14 mouse cellular contexts compared by ENCODE assay signal in genomic region chr5:137525511-137525910, GRCm38 (mm10). TPM values are rescaled to one million over a fixed set of nuclear protein-coding genes. Genes with fewer than 3 reads are reported as not detected.
DNase-seq lines count a peak whose midpoint lies in the region; ATAC-seq and TF ChIP-seq lines count a peak whose summit lies in the region.
"Had no signal": no experiment of that assay in that cellular context is flagged by ENCODE, and none has a peak within 500 bp of the region (broad histone marks: within the 10 kb centered on the region; RNA-seq: fewer than 3 reads in every experiment).

No protein-coding gene starts in this region.

- H3K9me3 ChIP-seq in kidney, embryonic 15.5 days (replicated peaks) = no peaks in the 10 kb centered on the region
- H3K9me3 ChIP-seq in G1E (replicated peaks) = no peaks in the 10 kb centered on the region
- no peaks in the 10 kb centered on the region for H3K9me3 ChIP-seq in hindbrain, embryonic 16.5 days (ENCODE audit: control insufficient read depth, low read length)
- H3K9me3 ChIP-seq: lung, embryonic 15.5 days had no signal

- no peak for TF ChIP-seq CTCF in G1E (IDR thresholded peaks at IDR 0.05; ENCODE audit: low read depth, low read length)

- no peak for ATAC-seq in kidney, embryonic 15.5 days (replicated peaks; ENCODE audit: low FRiP score)
- ATAC-seq in G1E (ENCODE audit: extremely low read depth, insufficient number of reproducible peaks, low FRiP score, poor library complexity, severe bottlenecking) = no peak
- no peak for ATAC-seq in hindbrain, embryonic 16.5 days
- no peak for ATAC-seq in erythroid progenitor cell, adult 5-6 weeks (replicated peaks; ENCODE audit: low FRiP score, poor library complexity, severe bottlenecking)

- no peak overlapping the region for H3K4me3 ChIP-seq in kidney, embryonic 15.5 days (replicated peaks)
- H3K4me3 ChIP-seq in G1E (ENCODE audit: low read depth, low read length) = peak overlapping the region; percentile 62; the same call in 1 of the 2 replicates
- no peak overlapping the region for H3K4me3 ChIP-seq in hindbrain, embryonic 16.5 days (ENCODE audit: low read length)
- H3K4me3 ChIP-seq: lung, embryonic 15.5 days had no signal

- H3K4me2 ChIP-seq in kidney, embryonic 15.5 days = no peak overlapping the region
- no peak overlapping the region for H3K4me2 ChIP-seq in hindbrain, embryonic 16.5 days (ENCODE audit: low read length)
- H3K4me2 ChIP-seq: lung, embryonic 15.5 days had no signal

- H3K9ac ChIP-seq in kidney, embryonic 15.5 days = no peak overlapping the region
- H3K9ac ChIP-seq in hindbrain, embryonic 16.5 days (ENCODE audit: low read depth, low read length) = no peak overlapping the region
- H3K9ac ChIP-seq: lung, embryonic 15.5 days had no signal

- H3K27me3 ChIP-seq in kidney, embryonic 15.5 days = no peaks in the 10 kb centered on the region
- H3K27me3 ChIP-seq in G1E (ENCODE audit: insufficient read depth, low read length) = no peaks in the 10 kb centered on the region
- no peaks in the 10 kb centered on the region for H3K27me3 ChIP-seq in hindbrain, embryonic 16.5 days (replicated peaks; ENCODE audit: control insufficient read depth, insufficient read depth, low read length)
- H3K27me3 ChIP-seq: lung, embryonic 15.5 days had no signal

- DNase-seq in cerebellum, adult 18-20 months = peak; percentile 3 to 18
- DNase-seq in cerebellum, adult 8-10 months = no peak
- no peak for DNase-seq in kidney, adult 9 months
- DNase-seq in G1E (ENCODE audit: low spot score) = no peak
- DNase-seq in MN1 (ENCODE audit: low spot score) = no peak
- DNase-seq: gastrocnemius, postnatal 25 days had no signal

- H3K27ac ChIP-seq in kidney, embryonic 15.5 days = peak overlapping the region; percentile 29; the same call in 1 of the 2 replicates
- peak overlapping the region; percentile 49; the same call in 1 of the 2 replicates for H3K27ac ChIP-seq in hindbrain, embryonic 16.5 days (ENCODE audit: low read depth, low read length)
- H3K27ac ChIP-seq: lung, embryonic 15.5 days had no signal

- peaks cover 98% of the 10 kb centered on the region for H3K36me3 ChIP-seq in kidney, embryonic 15.5 days
- peaks cover 99% of the 10 kb centered on the region for H3K36me3 ChIP-seq in G1E (replicated peaks)
- H3K36me3 ChIP-seq in hindbrain, embryonic 16.5 days (ENCODE audit: control insufficient read depth, insufficient read depth, low read length) = peaks cover 66% of the 10 kb centered on the region

- 74% methylated on average over 16 of the region's 16 CpGs for WGBS in kidney, embryonic 15.5 days
- WGBS in hindbrain, embryonic 16.5 days = 72% methylated on average over 16 of the region's 16 CpGs

- H3K4me1 ChIP-seq in kidney, embryonic 15.5 days = peaks cover 27% of the 10 kb centered on the region
- H3K4me1 ChIP-seq in G1E (ENCODE audit: insufficient read depth, low read depth, low read length) = peaks cover 99% of the 10 kb centered on the region
- peaks cover 24% of the 10 kb centered on the region for H3K4me1 ChIP-seq in hindbrain, embryonic 16.5 days (ENCODE audit: control insufficient read depth, insufficient read depth, low read depth, low read length)

RNA-seq across cellular contexts. Expression of gene Gigyf1, which starts 7.2 kb away (rescaled TPM):
- 13.2 and 14.7 TPM in 2 replicates for polyA plus RNA-seq in kidney, embryonic 15.5 days (2015; fragmentation: Nextera tagmentation; extraction: Ambion mirVana)
- total RNA-seq in G1E (2014; fragmentation: Nextera tagmentation) (23.2 and 30.3 TPM in 2 replicates), G1E (2017) (6.8 and 7.0 TPM in 2 replicates)
- 49.0 and 50.4 TPM in 2 replicates for polyA plus RNA-seq in G1E (2012)
- polyA plus RNA-seq in hindbrain, embryonic 16.5 days (2015; fragmentation: Nextera tagmentation; extraction: Ambion mirVana) = 11.8 and 16.3 TPM in 2 replicates
- 5.4 and 5.8 TPM in 2 replicates for total RNA-seq in erythroid progenitor cell, adult 5-6 weeks (2015; ENCODE audit: low replicate concordance)
- 8.1 and 11.2 TPM in 2 replicates for total RNA-seq in erythroid progenitor cell, adult 5-6 weeks (2017; ENCODE audit: low replicate concordance)

RNA-seq across cellular contexts. Expression of gene Epo, which starts 7.5 kb away (rescaled TPM):
- 0.45 TPM in 1 of 2 replicates, not detected in the other for polyA plus RNA-seq in kidney, embryonic 15.5 days (2015; fragmentation: Nextera tagmentation; extraction: Ambion mirVana)
- not detected in 2 replicates for total RNA-seq in G1E (2014; fragmentation: Nextera tagmentation)
- not detected in 2 replicates for total RNA-seq in G1E (2017)
- polyA plus RNA-seq in G1E (2012) = not detected in 2 replicates
- not detected in 2 replicates for polyA plus RNA-seq in hindbrain, embryonic 16.5 days (2015; fragmentation: Nextera tagmentation; extraction: Ambion mirVana)
- not detected in 2 replicates for total RNA-seq in erythroid progenitor cell, adult 5-6 weeks (2015; ENCODE audit: low replicate concordance)
- total RNA-seq in erythroid progenitor cell, adult 5-6 weeks (2017; ENCODE audit: low replicate concordance) = not detected in 2 replicates
- total RNA-seq: adrenal gland, postnatal 4 days; gastrocnemius, postnatal 25 days; left cerebral cortex, postnatal 10 days; megakaryocyte-erythroid progenitor cell, adult 5-6 weeks had no signal
- polyA plus RNA-seq: heart, embryonic 16.5 days had no signal

RNA-seq across cellular contexts. Expression of gene Gnb2, which starts 7.8 kb away (rescaled TPM):
- 337 and 348 TPM in 2 replicates for polyA plus RNA-seq in kidney, embryonic 15.5 days (2015; fragmentation: Nextera tagmentation; extraction: Ambion mirVana)
- total RNA-seq in G1E (2014; fragmentation: Nextera tagmentation) = 229 and 302 TPM in 2 replicates
- 255 and 347 TPM in 2 replicates for total RNA-seq in G1E (2017)
- polyA plus RNA-seq in G1E (2012) = 501 and 571 TPM in 2 replicates
- 519 and 521 TPM in 2 replicates for polyA plus RNA-seq in hindbrain, embryonic 16.5 days (2015; fragmentation: Nextera tagmentation; extraction: Ambion mirVana)
- total RNA-seq in erythroid progenitor cell, adult 5-6 weeks (2015; ENCODE audit: low replicate concordance) = 253 and 262 TPM in 2 replicates
- 152 and 170 TPM in 2 replicates for total RNA-seq in erythroid progenitor cell, adult 5-6 weeks (2017; ENCODE audit: low replicate concordance)

RNA-seq across cellular contexts. Expression of gene Pop7, which starts 23.2 kb away (rescaled TPM):
- polyA plus RNA-seq in kidney, embryonic 15.5 days (2015; fragmentation: Nextera tagmentation; extraction: Ambion mirVana) = 55.9 and 57.7 TPM in 2 replicates
- total RNA-seq in G1E (2014; fragmentation: Nextera tagmentation) (9.0 and 14.1 TPM in 2 replicates), G1E (2017) (29.3 and 33.2 TPM in 2 replicates)
- polyA plus RNA-seq in G1E (2012) = 39.8 and 55.7 TPM in 2 replicates
- 79.3 and 87.0 TPM in 2 replicates for polyA plus RNA-seq in hindbrain, embryonic 16.5 days (2015; fragmentation: Nextera tagmentation; extraction: Ambion mirVana)
- 2.9 and 23.5 TPM in 2 replicates for total RNA-seq in erythroid progenitor cell, adult 5-6 weeks (2015; ENCODE audit: low replicate concordance)
- 0.38 and 10.8 TPM in 2 replicates for total RNA-seq in erythroid progenitor cell, adult 5-6 weeks (2017; ENCODE audit: low replicate concordance)

RNA-seq across cellular contexts. Expression of gene Actl6b, which starts 27.8 kb away (rescaled TPM):
- 0.40 and 1.8 TPM in 2 replicates for polyA plus RNA-seq in kidney, embryonic 15.5 days (2015; fragmentation: Nextera tagmentation; extraction: Ambion mirVana)
- total RNA-seq in G1E (2014; fragmentation: Nextera tagmentation) (not detected in 2 replicates), G1E (2017) (0.11 TPM in 1 of 2 replicates, not detected in the other)
- polyA plus RNA-seq in G1E (2012) = not detected in 2 replicates
- 268 and 271 TPM in 2 replicates for polyA plus RNA-seq in hindbrain, embryonic 16.5 days (2015; fragmentation: Nextera tagmentation; extraction: Ambion mirVana)
- not detected in 2 replicates for total RNA-seq in erythroid progenitor cell, adult 5-6 weeks (2015; ENCODE audit: low replicate concordance)
- total RNA-seq in erythroid progenitor cell, adult 5-6 weeks (2017; ENCODE audit: low replicate concordance) = not detected in 2 replicates
- total RNA-seq: gastrocnemius, postnatal 25 days; megakaryocyte-erythroid progenitor cell, adult 5-6 weeks had no signal

Comparison
In these comparisons a context has a peak if more than half of its experiments do, and no peak if none do; other contexts are left out.
1. DNase-seq: peak in cerebellum, adult 18-20 months (2 of 2); none in cerebellum, adult 8-10 months (single experiment), kidney, adult 9 months (single experiment), G1E (single experiment) and MN1 (single experiment).